Mouse (Mus musculus) C2C12 (cell line): ENCODE data around the gene Baiap2l2.

Experiments
- CEBPB ChIP-seq: IDR thresholded peaks from one replicate; pipeline ENCODE4 v1.6.1; 2011; ENCODE audit warnings: low read depth, mild to moderate bottlenecking, control low read depth, moderate library complexity
- CTCF ChIP-seq: IDR thresholded peaks from one replicate; pipeline ENCODE4 v1.5.1; 2011; ENCODE audit not compliant: control insufficient read depth, insufficient read depth, insufficient read length
- FOSL1 ChIP-seq: IDR thresholded peaks from one replicate; pipeline ENCODE4 v1.8.0; 2011; ENCODE audit warnings: mild to moderate bottlenecking, low read length; ENCODE audit not compliant: poor library complexity, insufficient read depth, severe bottlenecking
- MAX ChIP-seq: IDR thresholded peaks from one replicate; pipeline ENCODE4 v1.6.1; 2011; ENCODE audit warnings: mild to moderate bottlenecking, control low read depth
- MYOD1 ChIP-seq: IDR thresholded peaks from one replicate; pipeline ENCODE4 v1.6.1; 2011; ENCODE audit warnings: low read depth; ENCODE audit not compliant: control insufficient read depth, insufficient read length
- MYOG ChIP-seq: IDR thresholded peaks from one replicate; pipeline ENCODE4 v1.6.1; 2011; ENCODE audit not compliant: control insufficient read depth, insufficient read length; ENCODE audit errors: extremely low read depth
- USF1 ChIP-seq: IDR thresholded peaks from one replicate; pipeline ENCODE4 v1.6.1; 2011; ENCODE audit warnings: low read depth, mild to moderate bottlenecking, control low read depth, moderate library complexity

DNA sequence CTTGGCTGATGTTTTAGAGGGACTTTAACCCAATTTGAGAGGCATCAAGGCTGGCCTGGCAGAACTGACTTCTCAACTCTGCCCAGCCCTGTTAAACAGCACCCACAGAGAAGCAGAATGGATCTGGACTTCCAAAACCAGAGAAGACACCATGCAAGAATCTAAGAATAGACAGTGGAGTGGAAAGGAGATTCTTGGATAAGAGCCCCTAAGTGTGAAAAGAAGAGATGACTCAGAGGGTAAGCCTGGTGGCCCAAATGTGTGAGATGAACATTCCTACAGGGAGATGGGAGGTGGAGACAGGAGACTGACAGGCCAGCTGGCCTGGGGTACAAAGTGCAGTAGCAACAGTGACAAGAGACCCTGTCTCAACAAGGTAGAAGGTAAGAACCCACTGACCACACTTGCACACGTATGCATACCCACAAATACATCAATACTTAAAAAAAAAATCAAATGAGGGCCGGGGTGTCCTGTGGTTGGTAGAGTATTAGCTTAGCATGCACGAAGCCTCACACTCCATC lies 22.5 kb downstream of the Baiap2l2 start:
- TF ChIP-seq CTCF (no peak), MAX (no peak), MYOD1 (no peak), MYOG (no peak), FOSL1 (no peak), USF1 (no peak), CEBPB (no peak)
